Mouse (Mus musculus) natural killer cell, adult 2 months (primary cell): ENCODE results near the gene Supt3.

Source experiments
- DNase-seq, 2 experiments: peaks; one replicate each; pipeline ENCODE4 v3.0.0; 2022; ENCODE audit warnings: low spot score in 2 of 2

Supt3 gene

DNA sequence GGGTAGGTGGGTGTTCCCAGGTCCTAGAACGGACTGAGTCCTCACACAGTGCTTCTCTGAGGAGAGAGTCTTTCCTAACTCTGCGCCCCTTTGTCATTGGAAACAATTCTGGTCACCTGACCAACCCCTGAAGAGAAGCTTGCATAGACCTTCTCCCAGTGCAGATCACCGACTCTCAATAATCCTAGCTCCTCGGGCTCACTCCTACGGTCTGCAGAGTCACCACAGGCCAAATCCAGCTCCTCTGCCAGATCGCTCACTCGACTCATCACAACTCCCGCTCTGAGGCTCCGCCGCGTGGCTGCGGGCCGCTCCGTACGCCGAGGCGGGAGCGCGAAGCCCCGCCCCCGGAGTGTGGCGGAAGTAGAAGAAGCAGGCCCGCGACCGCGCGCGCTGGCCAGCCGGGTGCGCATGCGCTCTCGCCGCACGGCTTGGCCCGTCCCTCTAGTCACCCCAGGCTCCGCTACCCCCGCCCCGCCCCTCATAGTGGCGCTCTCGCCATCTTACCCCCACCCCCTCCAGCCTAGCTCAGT, at the start of gene Supt3:
Supt3 (plus strand) TSS at position 415 of the 533 bp plus-strand sequence.
- peak; percentile 92 to 95 for DNase-seq

DNA sequence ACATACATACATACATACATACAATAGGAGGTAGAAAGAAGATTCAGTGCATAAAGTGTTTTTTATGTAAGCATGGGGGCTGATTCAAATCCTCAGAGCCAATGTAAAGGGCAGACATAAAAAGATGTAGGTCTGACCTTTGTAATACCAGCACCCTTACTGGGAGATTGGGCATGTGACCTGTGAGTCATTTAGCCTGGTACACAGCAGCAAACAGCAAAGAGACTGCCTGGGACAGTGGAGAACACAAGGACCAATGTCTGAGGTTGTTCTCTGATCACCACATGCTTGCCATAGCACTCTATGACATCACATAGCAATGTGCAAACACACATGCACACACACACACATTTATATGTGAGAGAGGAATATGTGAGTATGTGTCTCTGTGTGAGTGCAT, 49.3 kb upstream of the Supt3 start:
- peak in 1 of 2 experiments; percentile 39 for DNase-seq

DNA sequence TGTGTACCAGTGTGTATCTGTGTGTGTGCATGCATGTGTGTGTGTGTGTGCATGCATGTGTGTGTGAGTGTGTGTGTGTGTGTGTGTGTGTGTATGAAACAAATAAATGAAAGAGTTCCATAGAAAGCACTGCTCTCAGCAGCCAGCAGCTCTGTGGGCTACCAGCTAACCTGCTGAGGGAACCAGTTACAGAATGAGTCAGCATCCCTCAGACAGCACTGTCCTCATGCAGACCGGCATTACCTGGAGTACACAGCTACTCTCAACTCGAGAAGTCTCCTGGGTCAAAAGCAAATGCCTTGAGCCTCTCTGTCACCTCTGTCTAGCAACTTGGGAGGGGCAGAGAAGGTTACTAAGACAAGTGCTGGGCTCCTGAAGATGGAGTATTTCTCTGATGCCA, 48.5 kb upstream of the Supt3 start:
- DNase-seq: peak in 1 of 2 experiments; percentile 29

DNA sequence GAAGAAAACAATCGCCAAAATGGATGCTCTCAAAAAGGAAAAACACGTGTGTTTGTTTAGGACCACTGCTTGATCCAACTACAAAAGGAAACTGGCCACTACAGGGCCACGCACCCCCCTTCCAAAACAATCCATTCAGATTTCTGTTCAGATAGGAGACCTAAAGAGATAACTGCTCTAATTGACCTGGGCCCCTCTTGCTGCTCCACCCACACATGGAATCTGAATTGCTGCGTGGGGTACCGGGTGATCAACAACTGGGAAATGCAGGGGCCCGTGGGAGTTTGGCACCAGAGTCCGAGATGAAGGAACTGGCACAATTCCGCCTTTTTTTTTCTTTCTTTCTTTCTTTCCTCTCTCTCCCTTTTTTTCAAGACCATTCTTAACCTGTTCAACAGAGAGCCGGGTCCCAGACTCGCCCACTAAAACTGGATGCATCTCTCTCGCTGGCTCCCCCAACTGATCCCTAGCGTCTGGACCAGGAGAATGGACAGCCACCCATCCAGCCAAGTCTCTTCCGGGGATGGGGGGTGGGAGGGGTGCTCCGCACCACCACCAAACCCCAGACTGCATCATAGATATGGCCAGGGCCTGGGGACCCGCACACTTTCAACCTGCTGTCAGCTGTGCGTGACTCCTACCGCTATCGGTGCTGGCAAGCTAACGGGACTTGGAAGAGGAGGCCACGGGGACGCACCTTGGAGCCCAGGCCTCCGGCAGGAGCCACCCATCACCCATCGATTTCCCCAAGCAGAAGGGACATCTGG, 43.2 kb upstream of the Supt3 start:
- DNase-seq: no peak

DNA sequence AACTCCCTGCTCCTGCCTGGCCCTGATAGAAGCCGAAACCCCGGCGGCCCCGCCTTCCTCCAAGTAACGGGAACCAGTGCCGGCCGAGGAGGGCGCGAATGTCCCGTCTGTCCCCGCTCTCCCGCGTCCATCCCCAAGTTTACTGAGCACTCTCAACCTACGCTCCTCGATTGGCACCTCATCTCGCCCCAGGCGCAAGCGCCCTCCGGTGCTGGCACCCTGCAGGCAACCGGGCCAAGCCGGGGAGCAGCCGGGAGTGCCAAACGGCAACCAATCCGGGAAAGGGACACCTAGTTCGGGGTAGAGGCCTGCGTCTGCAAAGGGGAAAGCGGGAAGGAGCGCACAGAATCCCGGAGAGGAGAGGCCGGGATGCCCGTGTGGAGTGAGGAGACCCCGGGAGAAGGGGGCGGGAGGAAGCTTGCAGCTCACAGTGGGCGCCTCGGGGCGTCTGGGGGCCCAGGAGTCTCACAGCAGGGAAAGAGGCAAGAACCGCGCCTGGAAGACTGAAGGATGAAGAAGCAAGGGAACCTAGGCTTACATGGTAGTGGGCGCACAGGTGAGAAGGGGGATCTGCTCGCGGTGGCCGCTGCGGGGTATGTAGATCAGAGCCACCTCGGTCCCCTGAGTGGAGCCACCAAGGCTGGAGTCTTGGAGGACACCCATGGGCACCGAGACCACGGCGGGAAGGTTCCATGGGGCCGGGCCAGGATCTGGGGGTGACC, 42.3 kb upstream of the Supt3 start:
- peak in 1 of 2 experiments; percentile 10 for DNase-seq

DNA sequence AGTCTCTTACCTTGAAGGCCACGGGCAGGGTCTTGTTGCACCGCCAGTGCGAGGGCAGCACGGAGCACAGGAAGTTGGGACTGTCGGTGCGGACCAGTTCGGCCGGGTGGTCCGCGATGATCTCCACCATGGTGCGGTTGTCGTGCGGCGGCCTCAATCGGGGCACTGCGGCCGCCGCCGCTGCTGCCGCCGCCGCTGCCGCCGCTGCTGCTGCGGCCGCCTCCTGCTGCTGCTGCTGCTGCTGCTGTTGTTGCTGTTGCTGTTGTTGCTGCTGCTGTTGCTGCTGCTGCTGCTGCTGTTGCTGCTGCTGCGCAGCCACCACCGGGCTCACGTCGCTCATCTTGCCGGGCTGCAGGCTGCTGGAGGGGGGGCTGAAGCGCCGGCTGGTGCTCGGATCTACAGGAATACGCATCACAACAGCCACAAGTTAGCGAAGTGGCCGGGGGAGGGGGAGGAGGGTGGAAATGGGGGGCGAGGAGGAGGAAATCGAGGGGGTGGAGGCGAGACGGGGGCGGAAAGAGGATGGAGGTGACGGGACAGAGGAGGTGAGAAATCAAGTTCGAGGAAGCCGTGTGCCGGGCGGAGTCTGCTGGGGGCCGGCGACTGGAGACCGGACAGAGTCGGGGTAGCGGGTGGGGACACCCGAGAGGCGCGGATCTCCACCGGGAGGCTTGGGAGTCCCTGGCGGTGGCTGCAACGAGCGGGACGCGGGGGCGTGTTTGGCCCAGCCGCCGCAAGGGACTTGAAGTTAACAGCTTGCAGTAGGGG, 41.5 kb upstream of the Supt3 start:
- peak; percentile 51 to 65 for DNase-seq

DNA sequence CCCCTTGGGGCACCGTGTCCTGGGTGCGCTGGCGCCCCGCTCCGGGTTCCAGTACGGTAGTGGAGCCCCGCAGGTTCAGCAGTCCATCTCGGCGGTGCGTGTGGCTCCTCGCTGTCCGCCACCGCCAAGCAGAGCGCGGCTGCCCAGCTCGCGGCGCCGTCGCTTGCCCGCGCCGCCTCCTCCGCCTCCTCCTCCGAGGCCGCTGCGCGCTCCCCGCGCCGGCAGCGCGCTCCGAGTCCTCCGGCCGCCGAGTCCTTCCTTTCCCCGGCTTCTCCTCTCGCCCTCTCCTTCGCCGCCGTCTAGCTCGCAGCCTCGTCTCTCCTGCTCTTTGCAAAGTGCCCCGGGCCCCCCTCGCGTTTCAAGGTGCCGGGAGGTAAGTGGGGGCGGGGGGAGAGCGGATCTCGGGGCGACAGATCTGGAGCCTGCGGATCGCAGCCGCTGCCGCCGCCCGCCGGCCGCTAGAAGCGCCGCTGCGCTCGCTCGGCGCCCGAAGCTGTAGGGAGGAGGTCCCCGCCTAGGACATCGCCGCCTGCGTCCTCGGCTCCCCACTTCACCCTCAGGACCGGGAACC, 40.9 kb upstream of the Supt3 start:
- DNase-seq: peak; percentile 56 to 57

DNA sequence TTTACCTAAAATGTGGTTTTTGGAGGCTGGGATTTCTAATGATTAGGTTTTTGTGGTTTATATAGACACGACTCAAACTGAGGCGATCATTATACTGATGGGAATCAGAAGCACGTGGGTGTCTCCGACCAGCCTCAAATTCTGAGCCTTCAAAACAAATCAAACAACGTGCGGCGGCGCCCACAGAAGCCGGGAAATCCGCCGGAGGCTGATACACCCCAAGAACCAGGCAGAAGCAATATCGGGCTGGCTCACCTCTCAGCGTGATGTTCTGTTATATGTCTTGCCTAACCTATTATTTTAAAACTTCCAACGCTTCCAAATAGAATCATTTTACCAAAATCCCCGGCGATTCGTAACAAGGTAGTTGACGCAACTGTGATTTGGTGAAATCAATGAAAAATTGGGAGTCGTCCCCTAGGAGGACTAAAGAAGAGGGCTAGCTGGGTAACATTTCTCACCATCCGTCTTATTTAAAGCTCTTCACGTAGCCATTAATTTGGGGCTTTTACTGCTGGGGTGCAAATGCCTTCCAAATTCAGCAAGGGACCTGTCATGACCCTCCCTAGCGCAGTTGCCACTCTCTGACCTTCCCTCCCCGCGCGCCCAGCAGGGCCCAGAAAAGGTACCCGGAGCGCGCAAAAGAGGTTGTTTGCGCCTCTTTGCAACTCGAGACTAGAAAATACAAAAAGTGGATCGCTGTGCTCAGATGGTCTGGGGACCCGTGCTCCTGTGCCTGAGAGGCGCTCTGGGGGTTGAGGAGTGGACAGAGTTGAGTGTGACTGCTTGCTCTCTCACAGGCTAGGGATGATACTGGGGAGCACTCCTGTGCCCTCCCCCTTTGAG, 39.5 kb upstream of the Supt3 start:
- peak in 1 of 2 experiments; percentile 15 for DNase-seq

DNA sequence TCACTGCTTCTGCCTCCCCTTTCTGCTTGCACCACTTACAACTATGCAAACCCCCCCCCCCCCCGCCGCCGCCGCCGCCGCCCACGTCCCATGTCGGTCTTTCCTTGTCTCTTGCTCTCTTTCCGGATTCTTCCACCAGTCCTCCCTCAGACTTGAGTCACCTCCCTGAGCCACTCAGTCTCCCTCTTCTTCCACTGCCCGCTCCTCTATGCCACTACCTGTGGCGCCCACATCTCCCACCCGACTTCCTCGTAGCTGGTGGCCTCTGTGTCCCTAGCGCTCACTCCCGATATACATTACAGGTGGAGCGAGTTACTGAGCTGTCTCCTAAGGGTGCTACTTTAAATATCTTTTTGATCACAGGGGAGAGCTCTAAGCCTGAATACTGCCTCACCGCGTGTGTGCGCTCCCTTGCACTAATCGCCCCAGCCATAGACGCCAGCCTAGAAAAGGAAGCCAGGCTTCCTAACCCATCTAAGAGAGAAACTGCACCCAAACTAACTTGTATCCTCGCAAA, 38.8 kb upstream of the Supt3 start:
- DNase-seq: no peak

DNA sequence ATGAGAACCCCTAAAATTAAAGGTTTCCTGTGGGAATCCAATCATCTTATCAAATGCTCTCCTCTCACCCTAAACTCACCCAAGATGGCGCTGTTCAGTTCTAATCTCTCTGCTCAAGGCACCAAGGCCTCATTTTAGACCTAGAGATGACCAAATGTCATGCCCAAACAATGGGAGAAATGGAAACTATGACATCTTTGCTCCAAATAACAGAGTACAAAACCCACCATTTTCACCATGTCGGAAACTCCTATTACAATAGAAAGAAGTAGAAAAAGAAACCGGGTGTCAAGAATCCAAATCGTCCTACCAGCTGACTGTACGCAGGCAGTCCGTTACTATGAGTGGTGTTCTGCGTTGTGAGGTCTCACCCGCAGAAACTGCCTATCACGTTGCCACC, 34.7 kb upstream of the Supt3 start:
- no peak for DNase-seq

DNA sequence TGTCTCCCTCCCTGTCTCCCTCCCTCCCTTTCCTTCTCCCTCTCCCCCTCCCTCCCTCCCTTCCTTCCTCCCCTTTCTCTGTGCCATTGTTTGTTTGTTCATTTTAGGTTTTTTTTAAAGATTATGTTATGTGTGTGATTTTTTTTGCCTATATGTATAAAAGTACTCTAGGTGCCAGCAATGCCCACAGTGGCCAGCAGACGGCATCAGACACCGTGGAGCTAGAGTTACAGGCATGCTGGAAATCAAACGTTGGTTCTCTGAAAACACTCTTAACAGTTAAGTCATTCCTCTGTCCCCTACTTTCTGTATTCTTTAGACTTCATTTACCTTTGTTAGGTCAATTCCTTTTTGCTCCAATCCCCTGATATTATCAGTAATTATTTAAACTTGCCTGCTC, 33.2 kb upstream of the Supt3 start:
- DNase-seq: no peak

DNA sequence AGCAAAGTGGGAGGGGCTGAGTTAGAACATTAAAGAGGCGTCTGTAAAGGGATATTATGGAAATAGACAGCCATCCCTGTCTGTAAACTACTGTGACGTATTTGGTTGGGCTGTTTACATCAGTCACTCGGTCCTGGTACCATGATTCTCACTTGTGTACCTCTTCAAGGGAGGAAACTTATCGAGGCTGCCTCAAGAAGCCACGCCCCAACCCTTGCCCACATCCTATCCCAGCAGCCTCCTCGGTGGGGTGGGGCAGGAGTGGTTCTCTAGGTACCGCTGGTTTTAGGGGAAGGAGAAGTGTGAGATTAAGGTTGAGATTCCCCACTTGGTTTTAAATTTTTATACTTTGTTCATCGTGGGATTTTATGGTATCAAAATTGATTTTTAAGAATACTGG, 31.6 kb upstream of the Supt3 start:
- DNase-seq: no peak

DNA sequence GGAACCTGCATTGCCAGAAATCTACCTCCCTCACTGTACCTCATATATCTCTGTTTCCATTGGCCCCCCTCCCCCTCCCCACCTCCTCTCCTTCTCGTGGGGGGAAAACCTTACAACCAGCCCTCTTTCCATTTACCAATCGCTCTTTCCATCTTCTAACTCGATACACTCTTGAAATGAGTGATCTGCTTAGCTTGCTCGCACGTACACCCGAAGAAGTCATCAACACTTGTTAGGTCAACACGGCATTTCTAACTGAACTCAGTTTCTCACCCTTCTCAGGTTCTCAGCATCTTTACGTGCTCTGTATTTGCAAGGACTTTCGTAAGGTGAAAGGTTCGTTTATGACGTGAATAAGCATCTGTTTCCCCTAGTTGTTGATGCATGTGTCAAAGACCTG, 10.6 kb upstream of the Supt3 start:
- no peak for DNase-seq

DNA sequence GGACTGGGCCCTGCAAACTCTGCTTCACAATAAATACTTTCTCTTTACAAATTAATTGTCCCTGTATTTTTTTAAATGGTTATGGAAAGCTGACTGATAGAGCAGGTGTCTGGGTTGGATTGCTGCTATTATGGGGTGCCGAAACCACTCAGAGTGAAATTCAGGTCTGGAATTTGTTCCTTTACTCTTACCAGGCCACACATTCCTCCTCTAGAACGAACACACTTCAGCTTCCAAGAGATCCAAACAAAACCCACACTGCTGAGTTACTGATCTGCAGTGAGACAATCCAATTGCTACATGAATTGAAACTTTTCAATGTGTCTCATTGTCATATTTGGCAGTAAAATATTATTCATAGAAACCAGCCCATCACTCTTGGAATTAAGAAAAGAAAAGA, 10.0 kb upstream of the Supt3 start:
- DNase-seq: no peak

DNA sequence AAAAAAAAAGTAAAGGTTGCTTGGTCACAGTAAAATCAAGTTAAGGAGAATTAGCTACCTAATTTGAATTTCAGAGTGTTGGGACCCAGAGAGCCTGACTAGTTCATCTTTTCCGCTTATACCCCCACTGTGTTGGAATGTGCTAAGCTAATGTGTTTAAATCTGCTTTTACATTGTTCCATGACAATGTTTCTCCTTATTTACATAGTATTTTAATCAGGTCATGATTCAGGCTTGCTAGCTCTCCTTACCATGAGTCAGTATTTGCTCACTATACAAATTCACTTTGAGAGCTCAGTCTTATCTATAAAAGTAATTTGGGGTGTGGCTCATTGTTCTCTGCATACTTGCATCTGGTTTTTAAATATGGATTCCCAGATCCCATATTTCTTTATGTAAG, 9.6 kb upstream of the Supt3 start:
- DNase-seq: no peak

DNA sequence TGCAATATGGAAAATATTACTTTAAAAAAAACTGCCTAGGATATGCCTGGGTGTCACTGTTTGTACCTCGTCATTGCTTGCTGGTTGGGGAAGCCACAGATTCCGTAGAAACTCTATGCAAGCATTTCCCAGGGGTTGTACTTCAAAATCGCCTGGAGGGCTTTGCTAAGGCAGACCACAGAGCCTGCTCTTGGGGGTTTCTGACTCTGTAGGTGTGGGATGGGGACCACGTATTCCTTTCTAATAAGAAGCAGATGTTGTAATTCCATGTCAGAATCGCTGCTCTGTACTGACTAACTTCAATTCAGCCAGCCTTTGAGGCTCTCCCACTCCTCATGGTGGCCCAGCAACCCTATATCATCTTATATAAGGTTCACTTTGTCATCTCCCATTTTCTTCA, 8.4 kb upstream of the Supt3 start:
- no peak for DNase-seq

DNA sequence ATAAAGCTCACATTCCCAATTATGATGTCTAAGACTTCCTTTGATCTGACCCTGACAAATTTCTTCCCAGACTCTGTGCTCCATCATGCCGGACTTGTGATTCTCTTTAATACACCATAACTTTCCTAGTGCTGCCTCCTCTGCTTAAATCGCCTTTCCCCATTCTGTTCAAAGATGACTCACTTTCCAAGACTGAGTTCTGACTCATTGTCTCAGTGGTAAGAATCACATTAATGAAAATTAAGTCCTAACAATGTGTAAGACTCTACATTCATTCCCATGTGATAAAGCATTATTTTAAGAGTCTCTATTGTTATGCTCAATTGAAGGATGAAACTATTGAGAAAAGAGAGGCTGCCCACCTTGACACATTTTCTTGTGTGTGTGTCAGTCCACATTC, 6.1 kb upstream of the Supt3 start:
- DNase-seq: no peak

DNA sequence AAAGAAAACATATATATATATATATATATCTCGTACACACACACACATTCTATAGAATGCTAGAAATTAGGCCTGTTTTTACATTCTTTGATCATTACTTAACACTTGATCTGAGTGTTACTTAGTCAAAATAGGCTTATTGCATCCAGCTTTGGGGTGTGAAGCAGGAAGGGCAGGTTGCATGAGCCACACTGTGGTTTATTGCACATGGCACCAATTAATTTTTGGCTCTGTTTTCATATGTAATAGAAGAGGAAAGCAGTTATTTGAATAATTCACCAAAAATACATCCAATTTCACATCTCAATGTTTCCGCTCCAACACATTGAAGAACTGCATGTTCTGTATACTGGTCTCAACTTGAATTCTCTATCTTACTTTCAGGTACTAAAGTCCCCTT, 4.4 kb upstream of the Supt3 start:
- DNase-seq: no peak

DNA sequence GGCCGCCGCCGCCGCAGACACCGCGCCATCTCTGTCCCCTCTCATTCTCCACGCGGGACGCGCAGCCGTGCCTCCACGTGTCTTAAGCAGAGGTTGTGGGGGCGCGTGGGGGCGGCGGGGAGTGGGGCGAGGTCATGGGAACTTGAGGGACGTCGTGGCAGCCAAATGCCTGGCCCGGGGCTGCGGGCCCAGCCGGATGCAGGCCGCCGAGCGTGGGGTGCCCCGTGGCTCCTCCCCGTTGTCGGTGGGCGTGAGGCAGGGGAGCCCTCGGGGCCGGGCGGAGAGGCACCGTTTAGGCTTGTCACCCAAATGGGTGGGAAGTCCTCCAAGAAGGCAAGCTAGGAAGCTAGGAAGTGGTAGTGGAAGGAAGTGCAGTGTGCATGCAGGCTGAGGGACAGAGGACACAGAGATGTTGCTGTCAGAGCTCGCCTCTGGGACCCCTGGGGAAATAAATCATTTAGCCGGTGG, 419 bp downstream of the Supt3 start:
- peak; percentile 38 to 59 for DNase-seq

DNA sequence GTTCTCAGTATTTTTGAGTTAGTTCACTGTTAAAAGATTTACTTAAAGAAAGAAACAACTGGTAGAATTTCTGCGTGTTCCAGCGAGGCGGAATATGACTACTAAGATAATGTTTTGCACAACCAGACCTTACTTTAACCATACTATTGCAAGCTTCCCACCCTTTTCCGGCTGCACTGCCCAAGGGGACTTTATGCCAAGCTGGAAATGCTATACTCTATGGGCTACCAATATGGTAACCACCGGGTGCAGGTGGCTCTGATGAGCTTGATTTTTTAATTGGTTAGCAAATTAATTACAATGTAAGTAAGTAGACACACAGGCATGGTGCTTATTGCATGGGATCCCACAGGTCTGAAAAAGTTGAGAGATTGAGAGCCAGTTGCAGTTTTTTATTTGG, 1.2 kb downstream of the Supt3 start:
- no peak for DNase-seq

DNA sequence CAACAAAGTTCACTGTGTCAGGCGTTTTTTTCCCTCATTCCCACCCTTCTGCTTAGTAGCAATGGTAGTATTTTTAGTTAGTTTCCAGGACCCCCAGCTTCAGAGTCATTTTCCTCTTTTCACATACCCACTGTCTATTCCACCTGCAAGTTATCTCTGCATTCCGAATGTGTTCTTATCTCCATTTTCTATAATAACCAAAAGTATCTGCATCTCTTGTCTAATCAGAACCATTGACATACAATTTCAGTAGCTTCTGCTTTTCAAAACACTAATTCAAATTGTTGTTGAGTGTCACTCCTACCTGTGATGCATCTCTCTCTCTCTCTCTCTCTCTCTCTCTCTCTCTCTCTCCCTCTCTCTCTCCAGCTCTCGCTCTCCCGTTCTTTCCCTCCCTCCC, 3.4 kb downstream of the Supt3 start:
- DNase-seq: no peak
